Mouse (Mus musculus) limb, embryonic 11.5 days (tissue): ENCODE results near the gene Tbx6. TPM values are rescaled to one million over a fixed set of nuclear protein-coding genes. Genes with fewer than 3 reads are reported as not detected.

ENCODE experiments used
- ATAC-seq: fragments of 200-750 bp; cut with Nextera tagmentation; 2 replicates; pipeline ENCODE4 v1.8.0; 2017; ENCODE audit warnings: low read depth; ENCODE audit not compliant: insufficient number of reproducible peaks, low FRiP score, low TSS enrichment
- DNase-seq: peaks from one replicate; pipeline ENCODE4 v3.0.0-alpha.2; 2015; ENCODE audit warnings: low spot score
- H3K27ac ChIP-seq: fragments of 300-500 bp; sonication (generic); replicated peaks from 2 replicates; pipeline ENCODE4 v1.5.1; 2014; ENCODE audit warnings: low read depth, mild to moderate bottlenecking, low read length
- H3K27me3 ChIP-seq: fragments of 300-500 bp; sonication (generic); 2 replicates; pipeline ENCODE4 v1.6.1; 2014; ENCODE audit warnings: mild to moderate bottlenecking, low read length, mixed read lengths; ENCODE audit not compliant: control insufficient read depth, insufficient read depth
- H3K36me3 ChIP-seq: fragments of 300-500 bp; sonication (generic); 2 replicates; pipeline ENCODE4 v1.6.1; 2014; ENCODE audit warnings: mild to moderate bottlenecking, low read length, moderate library complexity, mixed read lengths; ENCODE audit not compliant: control insufficient read depth, insufficient read depth
- H3K4me1 ChIP-seq: fragments of 300-500 bp; sonication (generic); 2 replicates; pipeline ENCODE4 v1.6.1; 2014; ENCODE audit warnings: low read length, mixed read lengths; ENCODE audit not compliant: control insufficient read depth, insufficient read depth
- H3K4me2 ChIP-seq: fragments of 300-500 bp; sonication (generic); 2 replicates; pipeline ENCODE4 v1.6.1; 2014; ENCODE audit warnings: low read depth, mild to moderate bottlenecking, moderate library complexity; ENCODE audit not compliant: severe bottlenecking
- H3K4me3 ChIP-seq: fragments of 300-500 bp; sonication (generic); 2 replicates; pipeline ENCODE4 v1.5.1; 2014; ENCODE audit warnings: low read depth, low read length
- H3K9ac ChIP-seq: fragments of 300-500 bp; sonication (generic); 2 replicates; pipeline ENCODE4 v1.6.1; 2014; ENCODE audit warnings: mild to moderate bottlenecking, low read length
- H3K9me3 ChIP-seq: fragments of 300-500 bp; sonication (generic); 2 replicates; pipeline ENCODE4 v1.6.1; 2016; ENCODE audit warnings: low read length; ENCODE audit not compliant: control insufficient read depth
- WGBS: fragments of 180-500 bp; shearing (Covaris S2); extraction: QIAGEN DNeasy Blood & Tissue Kit; methylation state at CpG from one replicate; pipeline ENCODE4 v1.1.7; 2014; 5-methylcytosine and 5-hydroxymethylcytosine counted together
- polyA plus RNA-seq: library from polyadenylated mRNA; unstranded; fragments of >200 nt; fragmentation: Nextera tagmentation; extraction: Ambion mirVana; gene quantifications from 2 replicates; pipeline ENCODE4 v1.2.1, GENCODE M21; 2014

Gene Tbx6
- polyA plus RNA-seq, 1 experiment from 2014 or later, result 0.67 TPM

DNA sequence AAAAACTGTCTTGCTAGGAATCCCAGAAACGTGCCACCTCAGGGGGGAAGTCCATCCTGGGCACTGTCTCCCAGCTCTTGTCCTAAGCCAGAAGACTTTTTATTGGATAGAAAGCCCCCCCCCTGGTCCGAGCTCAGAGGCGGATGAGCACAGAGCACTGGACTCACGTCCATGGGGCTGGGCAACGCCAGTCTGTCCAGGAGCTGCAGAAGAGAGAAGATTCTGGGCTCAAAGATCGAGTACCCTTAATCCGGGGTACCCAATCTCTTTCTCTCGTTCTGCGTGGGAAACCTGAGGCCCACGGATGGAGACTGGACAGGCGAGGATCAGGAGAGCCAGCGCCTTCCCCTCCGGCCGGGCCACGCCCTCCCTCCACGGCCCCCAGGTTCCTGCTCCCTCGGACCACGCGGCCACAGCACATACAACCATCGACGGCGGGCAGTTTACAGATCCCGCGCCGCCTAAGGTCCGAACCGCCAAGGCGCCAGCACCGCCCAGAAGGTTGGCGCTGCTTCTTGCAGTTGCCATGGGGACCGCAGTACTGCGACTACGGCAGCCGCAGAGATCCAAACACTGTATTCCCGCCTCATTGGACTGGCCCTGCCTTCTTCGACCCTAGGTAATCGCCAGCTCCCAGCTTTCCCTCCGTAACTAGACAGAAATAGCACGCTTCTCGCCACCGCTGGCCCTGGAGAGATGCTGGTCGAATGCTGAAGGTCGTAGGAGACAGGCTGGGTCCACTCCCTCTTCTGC lies 27.6 kb downstream of the Tbx6 start:
- Histone ChIP-seq H3K4me1 (peaks cover 7% of the 10 kb centered on the region), H3K9ac (peak overlapping the region; percentile 83), H3K9me3 (no peaks in the 10 kb centered on the region), H3K27me3 (no peaks in the 10 kb centered on the region), H3K36me3 (no peaks in the 10 kb centered on the region), H3K4me3 (peak overlapping the region; percentile 72), H3K4me2 (peak overlapping the region; percentile 87), H3K27ac (peak overlapping the region; percentile 59; the same call in 1 of the 2 replicates)
- ATAC-seq (peak; percentile 91), DNase-seq (peak; percentile 90)
- WGBS, result under 1% methylated on average over 43 of the region's 43 CpGs

DNA sequence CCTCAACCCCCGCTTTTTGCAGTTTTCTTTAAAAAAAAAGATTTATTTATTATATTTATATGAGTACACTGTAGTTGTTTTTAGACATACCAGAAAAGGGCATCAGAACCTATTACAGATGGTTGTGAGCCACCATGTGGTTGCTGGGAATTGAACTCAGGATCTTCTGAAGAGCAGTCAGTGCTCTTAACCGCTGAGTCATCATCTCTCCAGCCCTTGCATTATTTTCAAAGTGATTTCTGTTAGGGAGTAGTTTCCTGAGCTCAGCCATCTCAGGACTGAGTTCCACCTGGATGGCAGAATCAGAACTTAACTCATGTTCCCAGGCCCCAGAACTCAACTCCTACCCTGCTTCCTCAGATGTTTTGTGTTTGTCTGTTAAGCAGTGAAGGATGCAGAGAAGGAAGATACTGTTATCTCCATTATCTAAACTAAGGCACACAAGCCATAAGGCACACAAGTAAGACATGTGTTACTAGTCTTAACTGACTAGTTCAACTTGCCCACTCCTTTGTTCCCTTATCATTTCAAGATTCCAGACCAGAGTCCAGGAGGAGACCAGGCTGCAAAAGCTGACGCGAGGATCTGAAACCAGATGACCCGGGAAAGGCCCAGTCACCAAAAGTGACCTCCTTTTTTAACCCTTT lies 28.6 kb downstream of the Tbx6 start:
- peaks cover 7% of the 10 kb centered on the region for H3K4me1 ChIP-seq
- no peak overlapping the region for H3K27ac ChIP-seq
- H3K9me3 ChIP-seq, result no peaks in the 10 kb centered on the region
- peak overlapping the region; percentile 87; the same call in 1 of the 2 replicates for H3K4me2 ChIP-seq
- WGBS, result 51% methylated on average over 5 of the region's 5 CpGs
- ATAC-seq, result no peak
- H3K36me3 ChIP-seq, result no peaks in the 10 kb centered on the region
- no peaks in the 10 kb centered on the region for H3K27me3 ChIP-seq
- DNase-seq, result no peak
- no peak overlapping the region; the same call in 1 of the 2 replicates for H3K4me3 ChIP-seq
- H3K9ac ChIP-seq, result no peak overlapping the region

GRCm38 (mm10) chr7:126815726-126816222 lies 34.5 kb downstream of the Tbx6 start:
- H3K9ac ChIP-seq, result no peak overlapping the region
- no peak overlapping the region for H3K27ac ChIP-seq
- ATAC-seq (no peak), DNase-seq (no peak)
- no peaks in the 10 kb centered on the region for H3K27me3 ChIP-seq
- H3K36me3 ChIP-seq, result no peaks in the 10 kb centered on the region
- no peak overlapping the region for H3K4me3 ChIP-seq
- 75% methylated on average over 8 of the region's 8 CpGs for WGBS
- no peaks in the 10 kb centered on the region for H3K9me3 ChIP-seq
- H3K4me2 ChIP-seq, result no peak overlapping the region
- H3K4me1 ChIP-seq, result no peaks in the 10 kb centered on the region

GRCm38 (mm10) chr7:126816494-126816893 lies 35.2 kb downstream of the Tbx6 start:
- Histone ChIP-seq H3K27ac (no peak overlapping the region), H3K4me1 (no peaks in the 10 kb centered on the region), H3K27me3 (no peaks in the 10 kb centered on the region), H3K9me3 (no peaks in the 10 kb centered on the region), H3K9ac (no peak overlapping the region), H3K4me3 (no peak overlapping the region), H3K36me3 (no peaks in the 10 kb centered on the region), H3K4me2 (no peak overlapping the region)
- 88% methylated on average over 8 of the region's 8 CpGs for WGBS
- ATAC-seq, result no peak
- no peak for DNase-seq

DNA sequence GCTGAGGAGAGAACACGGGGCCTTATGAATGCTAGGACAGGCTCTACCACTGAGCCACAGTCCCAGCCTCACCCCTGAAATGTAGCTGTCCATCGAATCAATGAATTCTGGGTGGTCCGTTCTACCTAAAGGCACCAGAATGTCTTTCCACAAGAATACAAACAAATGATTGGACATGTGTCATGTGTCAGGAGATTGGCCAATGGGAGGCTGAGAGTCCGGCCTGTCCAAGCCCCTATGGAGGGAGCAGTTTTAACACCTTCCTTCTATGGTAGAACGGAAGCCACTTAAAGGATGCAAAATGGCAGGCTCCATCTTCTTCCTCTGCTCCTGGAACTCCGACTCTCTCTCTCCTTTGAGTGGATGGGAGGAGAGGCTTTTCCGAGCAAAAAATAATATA lies 36.3 kb downstream of the Tbx6 start:
- ATAC-seq (no peak), DNase-seq (no peak)
- H3K9me3 ChIP-seq, result no peaks in the 10 kb centered on the region
- H3K4me3 ChIP-seq, result no peak overlapping the region
- H3K27ac ChIP-seq, result no peak overlapping the region
- no peak overlapping the region for H3K4me2 ChIP-seq
- no peaks in the 10 kb centered on the region for H3K4me1 ChIP-seq
- H3K36me3 ChIP-seq, result no peaks in the 10 kb centered on the region
- no peak overlapping the region for H3K9ac ChIP-seq
- peaks cover 6% of the 10 kb centered on the region for H3K27me3 ChIP-seq
- WGBS, result 91% methylated on average over 7 of the region's 7 CpGs

- H3K4me1 ChIP-seq, result 0 out of 2 replicates have a peak, but pooled peaks cover 3% of the 10 kb centered on the region
- no peaks in the 10 kb centered on the region for H3K36me3 ChIP-seq
- H3K9me3 ChIP-seq, result no peaks in the 10 kb centered on the region
- no peak overlapping the region for H3K27ac ChIP-seq
- DNase-seq, result no peak
- WGBS, result 30% methylated on average over 1 of the region's 1 CpGs
- H3K4me2 ChIP-seq, result no peak overlapping the region
- no peak for ATAC-seq
- H3K9ac ChIP-seq, result no peak overlapping the region
- H3K27me3 ChIP-seq, result peaks cover 13% of the 10 kb centered on the region
- H3K4me3 ChIP-seq, result no peak overlapping the region
Observed at GRCm38 (mm10) chr7:126818818-126819217, 37.5 kb downstream of the Tbx6 start.

- H3K9me3 ChIP-seq, result no peaks in the 10 kb centered on the region
- H3K27ac ChIP-seq, result no peak overlapping the region
- no peak overlapping the region for H3K9ac ChIP-seq
- H3K4me2 ChIP-seq, result no peak overlapping the region
- H3K4me1 ChIP-seq, result 0 out of 2 replicates have a peak, but pooled peaks cover 3% of the 10 kb centered on the region
- H3K4me3 ChIP-seq, result no peak overlapping the region
- H3K27me3 ChIP-seq, result peaks cover 22% of the 10 kb centered on the region
- ATAC-seq (no peak), DNase-seq (peak; percentile 89)
- no peaks in the 10 kb centered on the region for H3K36me3 ChIP-seq
- WGBS, result 20% methylated on average over 7 of the region's 7 CpGs
Observed at GRCm38 (mm10) chr7:126821835-126822511, 40.7 kb downstream of the Tbx6 start.

GRCm38 (mm10) chr7:126822741-126823140 lies 41.5 kb downstream of the Tbx6 start:
- Histone ChIP-seq H3K4me3 (no peak overlapping the region), H3K9me3 (no peaks in the 10 kb centered on the region), H3K27ac (no peak overlapping the region), H3K4me2 (no peak overlapping the region; the same call in 1 of the 2 replicates), H3K9ac (no peak overlapping the region), H3K27me3 (peaks cover 22% of the 10 kb centered on the region), H3K36me3 (no peaks in the 10 kb centered on the region), H3K4me1 (0 out of 2 replicates have a peak, but pooled peaks cover 3% of the 10 kb centered on the region)
- ATAC-seq (no peak), DNase-seq (no peak)
- WGBS, result 10% methylated on average over 9 of the region's 9 CpGs
